Mouse (Mus musculus): ENCODE measurements around the gene D6Wsu163e.

D6Wsu163e gene

DNA sequence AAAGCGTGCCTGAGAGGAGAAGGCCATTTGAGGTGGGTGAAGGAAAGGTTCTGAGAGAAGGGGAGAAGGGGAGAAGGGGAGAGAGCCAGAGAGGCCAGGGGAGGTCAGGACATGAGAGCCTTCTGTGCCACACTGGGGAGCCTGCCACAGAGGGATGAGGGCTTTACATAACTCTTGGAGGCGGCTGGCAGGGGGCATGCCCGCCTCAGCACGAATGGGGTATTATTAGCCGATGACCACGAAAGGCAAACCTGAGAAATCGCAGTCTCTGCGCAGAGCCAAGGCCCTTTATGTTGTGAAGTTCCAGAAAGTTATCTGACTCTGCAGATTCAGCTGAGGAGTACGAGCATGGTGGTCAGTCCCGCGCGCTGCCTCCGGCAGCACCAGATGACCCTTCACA is 70.3 kb downstream of the D6Wsu163e start:
- no peak for DNase-seq

DNA sequence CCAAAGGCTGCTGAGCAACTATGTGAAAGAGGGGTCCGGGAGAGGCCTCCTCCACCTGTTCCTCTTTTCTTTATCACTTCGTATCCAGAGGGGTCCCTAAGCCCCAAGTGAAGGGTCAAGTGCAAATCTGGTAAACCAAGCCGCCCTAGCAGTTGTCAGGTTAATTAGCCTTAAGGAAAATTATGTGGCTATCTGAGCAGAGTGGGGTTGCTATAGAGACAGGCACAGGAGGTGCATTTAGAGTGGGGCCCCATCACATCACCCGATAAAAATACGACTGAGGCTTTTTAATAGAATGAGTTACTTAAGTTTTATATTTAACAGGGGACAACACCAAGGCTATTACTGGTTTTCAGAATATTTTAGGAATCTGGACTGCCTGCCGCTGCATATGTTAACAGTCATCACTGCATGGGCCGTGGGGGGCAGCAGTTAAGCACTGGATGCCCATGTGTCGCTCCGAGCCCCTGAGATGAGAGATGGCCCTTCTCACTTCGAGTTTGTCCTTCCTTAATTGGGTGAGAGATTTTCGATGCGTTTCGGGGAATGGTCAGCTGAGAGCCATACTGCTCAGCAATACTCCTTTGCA is 72.3 kb downstream of the D6Wsu163e start:
- DNase-seq = no peak

DNA sequence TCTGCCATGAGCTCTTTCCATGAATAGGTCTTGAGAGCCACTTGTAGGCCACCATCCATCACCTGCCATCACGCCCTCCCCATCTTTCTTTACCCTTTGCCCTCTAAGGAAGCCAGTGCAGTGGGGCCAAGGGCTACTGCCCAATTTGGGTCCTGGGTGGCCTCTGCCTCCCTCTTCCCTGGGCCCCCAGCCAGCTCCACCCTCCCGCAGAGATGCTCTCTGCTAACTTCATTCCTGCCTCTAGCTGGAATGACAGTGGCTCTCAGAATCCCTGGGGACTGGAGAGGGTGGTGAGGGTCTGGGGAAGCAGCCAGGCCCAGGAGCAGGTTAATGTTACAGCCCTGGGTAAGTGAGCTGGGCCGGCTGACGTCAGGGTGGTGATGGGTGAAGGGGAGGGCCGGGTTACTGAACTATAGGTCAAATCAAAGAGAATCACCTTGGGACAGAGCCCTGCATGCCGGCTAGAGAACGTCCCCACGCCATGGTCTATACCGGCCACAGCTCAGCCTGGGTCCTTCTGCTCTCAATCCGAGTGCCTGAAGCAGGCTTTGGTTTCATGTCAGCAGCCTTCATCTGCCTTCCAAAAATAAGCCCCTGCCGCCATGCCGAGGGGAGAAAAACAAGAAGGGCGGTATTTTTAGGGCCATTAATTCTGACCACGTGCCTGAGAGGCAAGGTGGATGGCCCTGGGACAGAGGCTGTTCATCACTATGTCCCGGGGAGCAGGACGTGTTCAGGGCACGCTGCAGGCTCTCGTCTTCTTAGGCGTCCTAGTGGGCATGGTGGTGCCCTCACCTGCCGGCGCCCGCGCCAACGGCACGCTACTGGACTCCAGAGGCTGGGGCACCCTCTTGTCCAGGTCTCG is 75.4 kb downstream of the D6Wsu163e start, which contains the start of gene Fgf6:
Gene Fgf6 (plus strand): TSS at position 681 of the 865 bp plus-strand sequence.
- DNase-seq = no peak

DNA sequence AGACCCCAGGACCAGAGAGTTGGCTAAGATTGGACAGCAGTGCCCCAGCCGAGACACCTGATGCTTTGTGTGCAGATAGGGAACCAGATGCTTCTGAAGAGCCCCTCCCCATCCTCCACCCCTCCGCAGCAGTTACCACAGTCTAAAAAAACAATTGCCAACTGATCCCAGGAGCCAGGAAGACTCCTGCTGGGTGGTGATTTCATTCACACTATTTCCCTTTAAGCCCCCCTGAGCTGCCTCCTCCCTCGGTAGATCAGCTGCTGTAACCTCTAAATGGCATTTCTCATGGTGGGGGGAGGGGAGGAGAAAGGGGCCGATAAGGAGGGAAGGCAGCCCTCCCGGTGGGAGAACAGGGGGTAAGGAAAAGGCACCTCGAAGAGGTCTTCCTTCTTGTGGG is 79.5 kb downstream of the D6Wsu163e start:
- DNase-seq = no peak

DNA sequence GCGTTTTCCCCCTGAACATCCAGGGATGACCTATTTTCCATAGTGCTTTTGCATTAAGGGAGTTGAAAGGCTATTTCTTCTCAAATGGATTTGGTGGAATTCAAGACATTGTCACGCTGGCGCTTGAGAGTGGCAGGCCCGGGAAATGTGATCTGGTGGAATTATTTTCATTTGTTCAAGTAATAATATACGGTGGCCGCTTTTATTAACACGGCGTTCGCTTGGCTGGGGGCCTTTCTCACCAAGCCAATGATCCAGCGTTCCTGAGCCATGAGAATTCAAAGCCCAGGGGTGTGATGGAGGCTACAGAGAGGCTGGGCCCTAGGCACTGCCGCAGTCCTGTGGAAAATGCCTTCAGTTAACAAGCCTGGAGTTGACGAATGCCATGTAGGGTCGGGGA is 80.7 kb downstream of the D6Wsu163e start:
- no peak for DNase-seq

DNA sequence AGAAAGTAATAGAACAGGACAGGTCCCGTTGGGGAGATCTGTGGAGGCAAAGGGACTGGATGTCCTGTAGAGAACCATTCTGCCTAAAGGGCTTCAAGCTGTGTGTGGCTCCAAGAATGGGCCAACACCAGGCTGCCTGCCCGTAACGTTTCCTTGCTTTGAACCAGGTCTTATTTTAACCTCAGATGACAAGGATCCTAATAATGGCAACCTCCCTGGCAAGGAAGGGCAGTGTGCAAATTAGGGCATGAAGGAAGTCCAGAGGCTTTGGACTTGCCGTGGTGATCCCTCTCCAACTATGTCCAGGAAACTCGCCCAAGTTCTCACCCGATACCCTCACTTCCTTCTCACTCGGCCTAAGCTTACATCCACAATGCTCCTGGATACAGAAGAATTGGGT is 85.1 kb downstream of the D6Wsu163e start:
- no peak for DNase-seq

Measured in kidney, adult 9 months (tissue).